Mouse (Mus musculus): Measurements from ENCODE around the gene Kazn. TPM values are rescaled to one million over a fixed set of nuclear protein-coding genes. Genes with fewer than 3 reads are reported as not detected.

Gene Kazn
- polyA plus RNA-seq, 1 experiment from 2014 or later: 17.9 TPM

DNA sequence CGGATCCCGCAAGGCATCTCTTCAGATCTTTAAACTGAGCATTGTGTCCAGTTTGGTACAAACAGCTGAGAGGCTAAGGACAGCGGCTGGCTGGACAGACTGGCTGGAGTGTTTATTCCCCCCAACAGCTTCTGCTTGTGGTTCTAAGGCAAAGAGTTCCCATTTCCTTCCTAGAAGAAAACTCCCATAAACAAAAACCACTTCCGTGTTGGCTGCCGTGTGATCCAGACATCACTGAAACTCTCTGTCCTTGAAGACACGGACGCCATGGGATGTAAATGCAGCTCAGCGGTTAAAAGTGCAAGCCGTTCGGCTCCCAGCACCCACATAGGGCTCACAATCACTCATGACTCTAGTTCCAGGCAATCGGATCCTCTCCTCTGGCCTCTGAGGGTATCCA is 3.8 kb downstream of the Kazn start:
- Histone ChIP-seq H3K4me1 (ENCODE audit: control insufficient read depth, insufficient read depth, low read length) (peaks cover 13% of the 10 kb centered on the region), H3K36me3 (ENCODE audit: control insufficient read depth, insufficient read depth, low read length) (no peaks in the 10 kb centered on the region), H3K27ac (ENCODE audit: low read depth, low read length) (no peak overlapping the region), H3K4me3 (ENCODE audit: low read depth, low read length) (no peak overlapping the region), H3K27me3 (ENCODE audit: control insufficient read depth, insufficient read depth, low read length) (no peaks in the 10 kb centered on the region), H3K9me3 (ENCODE audit: control insufficient read depth, low read length) (no peaks in the 10 kb centered on the region), H3K9ac (replicated peaks; ENCODE audit: low read depth, low read length) (no peak overlapping the region), H3K4me2 (ENCODE audit: low read depth, low read length) (no peak overlapping the region)
- WGBS: 76% methylated on average over 11 of the region's 11 CpGs
- ATAC-seq (ENCODE audit: low read depth): no peak

DNA sequence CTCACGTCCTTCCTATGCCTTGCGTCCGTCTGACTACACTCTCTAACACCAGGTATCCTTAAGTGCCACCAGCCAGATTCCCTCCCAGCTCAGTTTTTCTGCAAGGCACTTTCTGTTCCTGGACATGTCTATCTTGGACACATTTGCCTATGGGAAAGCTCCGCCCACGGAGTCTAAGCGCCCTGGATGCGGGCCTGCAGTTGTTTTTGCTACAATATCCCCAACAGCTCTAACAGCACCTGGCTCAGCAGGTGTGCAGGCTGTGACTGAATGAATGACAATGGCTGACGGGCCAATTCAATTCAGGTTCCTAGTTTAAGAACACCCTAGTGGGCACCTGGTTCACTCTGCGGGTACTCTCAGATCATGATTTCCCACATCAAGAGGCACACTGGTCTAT is 4.4 kb downstream of the Kazn start:
- Histone ChIP-seq H3K36me3 (ENCODE audit: control insufficient read depth, insufficient read depth, low read length) (no peaks in the 10 kb centered on the region), H3K4me1 (ENCODE audit: control insufficient read depth, insufficient read depth, low read length) (peaks cover 13% of the 10 kb centered on the region), H3K9me3 (ENCODE audit: control insufficient read depth, low read length) (no peaks in the 10 kb centered on the region), H3K27me3 (ENCODE audit: control insufficient read depth, insufficient read depth, low read length) (no peaks in the 10 kb centered on the region), H3K9ac (replicated peaks; ENCODE audit: low read depth, low read length) (no peak overlapping the region), H3K27ac (ENCODE audit: low read depth, low read length) (no peak overlapping the region), H3K4me2 (ENCODE audit: low read depth, low read length) (no peak overlapping the region), H3K4me3 (ENCODE audit: low read depth, low read length) (no peak overlapping the region)
- ATAC-seq (ENCODE audit: low read depth): no peak
- WGBS: 62% methylated on average over 9 of the region's 9 CpGs

DNA sequence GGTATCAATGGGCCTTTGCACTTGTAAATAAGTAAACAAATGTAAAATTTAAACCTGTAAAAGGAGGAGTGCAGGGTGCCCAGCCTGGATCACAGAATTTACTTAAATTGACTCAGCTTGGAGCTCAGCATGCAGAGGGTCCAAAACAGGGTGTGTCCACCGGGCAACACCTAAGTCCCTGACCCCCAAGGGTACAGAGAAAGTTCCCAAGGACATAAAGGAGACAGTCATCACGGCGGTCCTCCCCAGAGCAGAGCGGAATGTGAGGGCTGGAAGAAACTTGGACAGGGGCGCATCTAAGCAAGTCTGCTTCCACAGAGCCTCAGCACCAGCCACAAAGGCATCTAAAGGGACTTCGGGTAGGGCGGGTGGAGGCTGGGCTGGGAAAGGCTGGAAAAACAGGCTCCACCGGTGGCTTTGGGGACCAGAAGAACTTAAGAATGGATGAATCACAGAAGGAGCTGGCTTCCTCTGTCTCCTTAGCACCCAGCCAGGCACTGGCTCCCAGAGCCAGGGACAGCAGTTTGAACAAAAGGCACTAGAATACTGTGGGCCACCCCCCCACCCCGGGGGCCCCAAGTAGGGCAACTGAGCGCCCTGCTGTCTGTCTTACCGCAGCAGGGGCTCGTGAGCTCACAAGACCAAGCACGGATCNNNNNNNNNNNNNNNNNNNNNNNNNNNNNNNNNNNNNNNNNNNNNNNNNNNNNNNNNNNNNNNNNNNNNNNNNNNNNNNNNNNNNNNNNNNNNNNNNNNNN is 10.2 kb downstream of the Kazn start:
- Histone ChIP-seq H3K27ac (ENCODE audit: low read depth, low read length) (no peak overlapping the region), H3K4me1 (ENCODE audit: control insufficient read depth, insufficient read depth, low read length) (peaks cover 6% of the 10 kb centered on the region; the same call in 1 of the 2 replicates), H3K9me3 (ENCODE audit: control insufficient read depth, low read length) (no peaks in the 10 kb centered on the region), H3K4me2 (ENCODE audit: low read depth, low read length) (no peak overlapping the region), H3K9ac (replicated peaks; ENCODE audit: low read depth, low read length) (no peak overlapping the region), H3K36me3 (ENCODE audit: control insufficient read depth, insufficient read depth, low read length) (no peaks in the 10 kb centered on the region), H3K4me3 (ENCODE audit: low read depth, low read length) (no peak overlapping the region), H3K27me3 (ENCODE audit: control insufficient read depth, insufficient read depth, low read length) (no peaks in the 10 kb centered on the region)
- ATAC-seq (ENCODE audit: low read depth): no peak
- 45% methylated on average over 13 of the region's 13 CpGs for whole genome bisulfite sequencing

DNA sequence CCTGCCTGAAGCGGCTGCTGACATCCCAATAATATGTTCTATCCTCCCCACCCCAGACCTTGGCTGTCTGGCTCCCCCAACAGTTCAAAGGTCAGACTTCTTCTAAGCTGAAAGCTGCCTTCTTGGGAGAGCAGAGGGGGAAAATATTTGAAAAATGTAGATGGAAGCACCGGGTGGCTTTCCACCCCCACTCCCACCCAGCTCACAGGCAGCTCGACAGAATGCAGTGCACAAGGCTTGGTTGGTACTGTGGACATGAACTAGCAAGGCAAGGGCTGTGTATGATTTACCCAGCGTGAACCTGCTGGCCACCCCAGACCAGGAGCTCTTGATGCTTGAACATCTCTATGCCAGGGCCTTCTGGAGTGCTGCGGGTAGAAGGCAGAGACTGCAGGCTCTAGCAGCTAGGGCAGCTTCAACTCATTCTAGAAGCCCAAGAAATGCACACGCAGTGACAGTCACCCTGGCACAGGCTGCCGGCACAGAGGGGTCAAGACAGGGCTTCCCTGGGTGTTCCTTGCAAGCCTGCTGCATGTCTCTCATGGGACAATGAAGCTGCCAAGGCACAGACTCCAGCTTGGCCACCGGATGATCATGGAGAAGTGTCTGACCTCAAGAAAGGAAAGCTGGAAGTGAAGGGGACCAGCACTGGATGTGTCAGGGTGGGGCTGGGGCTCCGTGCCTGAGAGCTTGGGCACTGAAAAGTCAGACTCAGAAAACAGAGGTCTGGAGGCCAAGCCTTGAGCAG is 15.1 kb downstream of the Kazn start:
- Histone ChIP-seq H3K4me3 (ENCODE audit: low read depth, low read length) (no peak overlapping the region), H3K4me2 (ENCODE audit: low read depth, low read length) (no peak overlapping the region), H3K36me3 (ENCODE audit: control insufficient read depth, insufficient read depth, low read length) (no peaks in the 10 kb centered on the region), H3K4me1 (ENCODE audit: control insufficient read depth, insufficient read depth, low read length) (peaks cover 2% of the 10 kb centered on the region; the same call in 1 of the 2 replicates), H3K9ac (replicated peaks; ENCODE audit: low read depth, low read length) (no peak overlapping the region), H3K27ac (ENCODE audit: low read depth, low read length) (no peak overlapping the region), H3K9me3 (ENCODE audit: control insufficient read depth, low read length) (no peaks in the 10 kb centered on the region), H3K27me3 (ENCODE audit: control insufficient read depth, insufficient read depth, low read length) (no peaks in the 10 kb centered on the region)
- WGBS: 80% methylated on average over 9 of the region's 9 CpGs
- no peak for ATAC-seq (ENCODE audit: low read depth)

DNA sequence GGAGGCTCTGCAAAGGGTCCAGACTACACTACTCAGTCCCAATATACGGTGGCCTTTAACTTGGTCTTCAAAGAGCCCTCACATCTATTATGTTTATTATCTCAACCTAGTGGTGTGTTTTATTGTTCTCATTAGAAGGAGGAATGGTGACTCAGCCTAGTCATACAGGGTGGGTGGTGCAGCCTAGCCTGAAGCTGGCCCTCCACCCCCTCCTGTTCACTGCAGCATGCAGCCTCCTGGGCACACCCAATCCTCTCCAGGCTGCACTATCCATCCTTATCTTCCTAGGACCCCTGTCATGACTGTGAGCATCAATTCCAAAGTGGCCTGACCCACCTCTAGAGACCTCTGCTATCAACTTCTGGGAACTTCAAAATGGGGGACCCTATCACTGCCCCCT is 16.8 kb downstream of the Kazn start:
- H3K27me3 ChIP-seq (ENCODE audit: control insufficient read depth, insufficient read depth, low read length): no peaks in the 10 kb centered on the region
- no peaks in the 10 kb centered on the region; the same call in 1 of the 2 replicates for H3K4me1 ChIP-seq (ENCODE audit: control insufficient read depth, insufficient read depth, low read length)
- no peaks in the 10 kb centered on the region for H3K9me3 ChIP-seq (ENCODE audit: control insufficient read depth, low read length)
- no peak overlapping the region for H3K27ac ChIP-seq (ENCODE audit: low read depth, low read length)
- ATAC-seq (ENCODE audit: low read depth): no peak
- H3K36me3 ChIP-seq (ENCODE audit: control insufficient read depth, insufficient read depth, low read length): no peaks in the 10 kb centered on the region
- WGBS: 52% methylated on average over 1 of the region's 1 CpGs
- no peak overlapping the region for H3K9ac ChIP-seq (replicated peaks; ENCODE audit: low read depth, low read length)
- no peak overlapping the region for H3K4me3 ChIP-seq (ENCODE audit: low read depth, low read length)
- H3K4me2 ChIP-seq (ENCODE audit: low read depth, low read length): no peak overlapping the region

DNA sequence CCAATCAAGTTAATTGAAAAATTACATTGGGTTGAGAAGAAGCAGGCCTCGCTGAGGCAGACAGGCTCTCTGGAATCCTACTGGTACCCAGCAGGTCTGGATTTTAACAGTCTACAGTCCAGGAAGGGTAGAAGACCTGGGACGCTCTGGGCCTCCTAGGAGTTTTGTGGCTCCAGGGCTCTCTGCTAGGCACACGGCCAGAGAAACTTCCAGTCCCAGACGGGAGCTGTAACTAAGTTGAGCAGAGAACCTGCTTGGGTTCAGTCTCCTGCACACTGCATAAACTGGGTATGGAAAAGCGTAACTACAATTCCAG is 17.5 kb downstream of the Kazn start:
- no peak overlapping the region for H3K4me2 ChIP-seq (ENCODE audit: low read depth, low read length)
- no peaks in the 10 kb centered on the region; the same call in 1 of the 2 replicates for H3K4me1 ChIP-seq (ENCODE audit: control insufficient read depth, insufficient read depth, low read length)
- no peak overlapping the region for H3K9ac ChIP-seq (replicated peaks; ENCODE audit: low read depth, low read length)
- no peaks in the 10 kb centered on the region for H3K27me3 ChIP-seq (ENCODE audit: control insufficient read depth, insufficient read depth, low read length)
- ATAC-seq (ENCODE audit: low read depth): no peak
- no peak overlapping the region for H3K27ac ChIP-seq (ENCODE audit: low read depth, low read length)
- 60% methylated on average over 5 of the region's 5 CpGs for WGBS
- no peak overlapping the region for H3K4me3 ChIP-seq (ENCODE audit: low read depth, low read length)
- no peaks in the 10 kb centered on the region for H3K36me3 ChIP-seq (ENCODE audit: control insufficient read depth, insufficient read depth, low read length)
- H3K9me3 ChIP-seq (ENCODE audit: control insufficient read depth, low read length): no peaks in the 10 kb centered on the region

DNA sequence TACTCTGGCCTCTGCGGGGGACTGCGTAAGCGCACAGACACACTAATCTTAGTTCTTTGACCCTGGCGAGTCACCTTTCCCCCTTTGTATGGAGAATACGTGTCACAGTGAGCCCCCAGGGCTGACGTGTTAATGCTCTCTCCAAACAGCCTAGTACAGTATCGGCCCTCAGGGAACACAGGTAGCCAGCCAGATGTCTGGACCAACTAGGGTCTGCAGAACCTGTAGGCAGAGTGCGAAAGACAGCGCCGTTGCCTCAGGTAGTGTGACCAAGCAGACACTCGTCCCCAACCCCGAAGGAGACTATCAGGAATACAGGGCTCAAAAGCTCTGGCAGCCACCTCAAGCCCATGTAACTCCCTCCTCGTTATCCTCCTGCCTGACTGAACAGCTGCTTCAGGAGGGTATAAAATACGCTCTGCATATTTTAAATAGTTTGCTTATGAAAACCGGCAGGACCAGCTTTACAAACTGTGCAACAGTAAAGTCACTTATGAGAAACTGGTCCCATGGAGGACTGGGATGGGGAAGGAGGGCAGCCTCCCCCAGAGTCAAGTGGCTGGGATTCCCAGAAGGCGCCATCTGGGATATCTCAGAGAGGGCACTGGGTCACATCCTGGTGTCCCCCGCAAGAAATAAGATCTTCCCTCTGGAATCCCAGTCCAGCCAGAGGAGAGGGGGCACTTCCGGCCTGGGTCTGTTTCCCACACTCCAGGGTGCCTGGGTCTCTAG is 18.0 kb downstream of the Kazn start:
- 71% methylated on average over 18 of the region's 18 CpGs for WGBS
- H3K27ac ChIP-seq (ENCODE audit: low read depth, low read length): no peak overlapping the region
- ATAC-seq (ENCODE audit: low read depth): no peak

DNA sequence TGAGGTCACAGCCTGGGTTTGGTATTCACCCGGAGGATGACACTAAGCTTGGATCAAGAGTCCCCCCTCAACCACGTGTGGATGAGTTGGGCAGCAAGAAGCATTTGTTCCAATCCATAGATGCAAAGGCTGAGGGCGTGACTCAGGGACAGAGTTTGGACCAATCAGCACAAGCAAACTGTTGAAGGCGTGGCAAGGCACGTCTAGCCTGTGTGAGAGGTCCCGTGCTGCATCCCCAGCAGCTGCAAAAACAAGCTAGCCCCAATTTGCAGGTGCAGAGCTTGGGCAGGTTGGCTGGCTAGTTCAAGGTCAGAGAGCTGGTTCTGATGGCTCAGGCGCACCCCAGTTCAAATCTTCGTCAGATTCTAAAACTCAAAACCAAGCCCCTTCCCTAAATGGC is 20.2 kb downstream of the Kazn start:
- no peak overlapping the region for H3K27ac ChIP-seq (ENCODE audit: low read depth, low read length)
- no peaks in the 10 kb centered on the region for H3K9me3 ChIP-seq (ENCODE audit: control insufficient read depth, low read length)
- no peak for ATAC-seq (ENCODE audit: low read depth)
- no peaks in the 10 kb centered on the region; the same call in 1 of the 2 replicates for H3K4me1 ChIP-seq (ENCODE audit: control insufficient read depth, insufficient read depth, low read length)
- H3K4me2 ChIP-seq (ENCODE audit: low read depth, low read length): no peak overlapping the region
- 66% methylated on average over 8 of the region's 8 CpGs for WGBS
- H3K27me3 ChIP-seq (ENCODE audit: control insufficient read depth, insufficient read depth, low read length): no peaks in the 10 kb centered on the region
- no peak overlapping the region for H3K4me3 ChIP-seq (ENCODE audit: low read depth, low read length)
- no peak overlapping the region for H3K9ac ChIP-seq (replicated peaks; ENCODE audit: low read depth, low read length)
- no peaks in the 10 kb centered on the region for H3K36me3 ChIP-seq (ENCODE audit: control insufficient read depth, insufficient read depth, low read length)

More for the DNA sequence above, 18.0 kb downstream of the Kazn start:
- Histone ChIP-seq H3K4me1 (ENCODE audit: control insufficient read depth, insufficient read depth, low read length) (no peaks in the 10 kb centered on the region; the same call in 1 of the 2 replicates), H3K4me3 (ENCODE audit: low read depth, low read length) (no peak overlapping the region), H3K27me3 (ENCODE audit: control insufficient read depth, insufficient read depth, low read length) (no peaks in the 10 kb centered on the region), H3K36me3 (ENCODE audit: control insufficient read depth, insufficient read depth, low read length) (no peaks in the 10 kb centered on the region), H3K4me2 (ENCODE audit: low read depth, low read length) (no peak overlapping the region), H3K9me3 (ENCODE audit: control insufficient read depth, low read length) (no peaks in the 10 kb centered on the region), H3K9ac (replicated peaks; ENCODE audit: low read depth, low read length) (no peak overlapping the region)

DNA sequence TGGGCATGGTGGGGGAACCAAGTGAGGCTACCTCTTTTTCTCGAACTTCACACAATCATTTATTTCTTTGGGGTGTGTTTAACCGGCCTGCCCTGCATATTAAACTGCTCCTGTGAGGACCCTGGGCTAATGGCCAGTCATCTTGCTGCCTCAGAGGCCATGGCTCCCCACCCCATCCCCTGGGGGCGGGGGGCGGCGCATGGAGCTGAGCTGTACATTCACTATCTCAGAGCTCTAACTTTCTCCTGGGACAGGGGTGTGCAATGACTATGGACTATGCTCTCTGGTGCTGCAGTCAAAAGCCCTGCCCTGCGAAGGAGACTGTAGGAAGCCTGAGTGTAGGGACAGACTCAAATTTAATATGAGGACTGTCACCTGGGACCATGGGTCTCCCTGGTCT is 22.2 kb downstream of the Kazn start:
- H3K4me1 ChIP-seq (ENCODE audit: control insufficient read depth, insufficient read depth, low read length): no peaks in the 10 kb centered on the region; the same call in 1 of the 2 replicates

More for the DNA sequence above, 22.2 kb downstream of the Kazn start:
- WGBS: 84% methylated on average over 6 of the region's 6 CpGs
- H3K27ac ChIP-seq (ENCODE audit: low read depth, low read length): no peak overlapping the region
- no peaks in the 10 kb centered on the region for H3K36me3 ChIP-seq (ENCODE audit: control insufficient read depth, insufficient read depth, low read length)
- H3K4me2 ChIP-seq (ENCODE audit: low read depth, low read length): no peak overlapping the region
- H3K9me3 ChIP-seq (ENCODE audit: control insufficient read depth, low read length): no peaks in the 10 kb centered on the region
- no peak overlapping the region for H3K4me3 ChIP-seq (ENCODE audit: low read depth, low read length)
- no peak for ATAC-seq (ENCODE audit: low read depth)
- no peak overlapping the region for H3K9ac ChIP-seq (replicated peaks; ENCODE audit: low read depth, low read length)
- H3K27me3 ChIP-seq (ENCODE audit: control insufficient read depth, insufficient read depth, low read length): no peaks in the 10 kb centered on the region

Measured in neural tube, embryonic 14.5 days (tissue).